Comparison of ENCODE assay signal across 12 mouse cellular contexts in the genomic region with DNA sequence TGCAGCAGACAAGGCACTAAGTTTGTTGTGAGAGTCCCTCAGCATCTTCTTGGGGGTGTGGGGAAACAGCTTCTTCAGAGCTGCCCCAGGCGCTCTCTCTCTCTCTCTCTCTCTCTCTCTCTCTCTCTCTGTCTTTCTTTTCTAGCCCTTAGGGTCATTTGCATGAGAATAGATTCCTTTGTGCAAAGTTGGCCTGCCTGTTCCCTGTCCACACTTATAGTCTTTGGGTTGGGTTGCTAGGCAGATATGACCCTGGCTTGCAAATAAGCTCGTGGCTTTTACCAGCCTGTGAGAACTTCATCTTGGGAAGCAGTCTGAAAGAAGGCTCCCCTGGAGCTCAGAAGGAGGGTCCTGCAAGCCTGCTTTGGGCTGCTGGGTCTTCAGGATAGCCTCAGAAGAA. TPM values are rescaled to one million over a fixed set of nuclear protein-coding genes. Genes with fewer than 3 reads are reported as not detected.
DNase-seq lines count a peak whose midpoint lies in the region; ATAC-seq lines count a peak whose summit lies in the region.
"Had no signal": no experiment of that assay in that cellular context is flagged by ENCODE, and none has a peak within 500 bp of the region (broad histone marks: within the 10 kb centered on the region; RNA-seq: fewer than 3 reads in every experiment).

No protein-coding gene starts in this region.

- 17% methylated on average over 2 of the region's 2 CpGs for WGBS in midbrain, embryonic 10.5 days
- 16% methylated on average over 2 of the region's 2 CpGs for WGBS in midbrain, embryonic 16.5 days
- 0% methylated on average over 2 of the region's 2 CpGs for WGBS in forebrain, embryonic 15.5 days

- H3K27me3 ChIP-seq in midbrain, embryonic 10.5 days (ENCODE audit: low read depth, poor library complexity, severe bottlenecking), result peaks cover 17% of the 10 kb centered on the region
- peaks cover 3% of the 10 kb centered on the region; the same call in 1 of the 2 replicates for H3K27me3 ChIP-seq in midbrain, embryonic 16.5 days (ENCODE audit: control insufficient read depth, insufficient read depth, low read depth, low read length)
- no peaks in the 10 kb centered on the region for H3K27me3 ChIP-seq in forebrain, embryonic 15.5 days

- H3K27ac ChIP-seq in midbrain, embryonic 10.5 days (replicated peaks), result peak overlapping the region; percentile 84
- no peak overlapping the region for H3K27ac ChIP-seq in midbrain, embryonic 16.5 days (ENCODE audit: low read length)
- H3K27ac ChIP-seq in forebrain, embryonic 15.5 days (replicated peaks), result 0 out of 2 replicates have a peak overlapping the region, but pooled peaks have one; percentile 38
- H3K27ac ChIP-seq: embryonic facial prominence, embryonic 13.5 days; limb, embryonic 15.5 days had no signal

- H3K4me2 ChIP-seq in midbrain, embryonic 16.5 days (ENCODE audit: low read length), result no peak overlapping the region
- no peak overlapping the region for H3K4me2 ChIP-seq in forebrain, embryonic 15.5 days (replicated peaks)
- H3K4me2 ChIP-seq: embryonic facial prominence, embryonic 13.5 days; limb, embryonic 15.5 days had no signal

- no peaks in the 10 kb centered on the region for H3K9me3 ChIP-seq in midbrain, embryonic 10.5 days (replicated peaks)
- H3K9me3 ChIP-seq in midbrain, embryonic 16.5 days (replicated peaks; ENCODE audit: control insufficient read depth, low read length, poor library complexity, severe bottlenecking), result no peaks in the 10 kb centered on the region
- no peaks in the 10 kb centered on the region for H3K9me3 ChIP-seq in forebrain, embryonic 15.5 days
- H3K9me3 ChIP-seq: embryonic facial prominence, embryonic 13.5 days; limb, embryonic 15.5 days had no signal

- H3K9ac ChIP-seq in midbrain, embryonic 16.5 days (ENCODE audit: low read depth, low read length), result no peak overlapping the region
- H3K9ac ChIP-seq in forebrain, embryonic 15.5 days (replicated peaks), result no peak overlapping the region
- H3K9ac ChIP-seq: embryonic facial prominence, embryonic 13.5 days; limb, embryonic 15.5 days had no signal

- peak; percentile 61 for DNase-seq in midbrain, embryonic 10.5 days (ENCODE audit: low spot score)
- peak; percentile 65 for DNase-seq in mesoderm, embryonic 11.5 days (ENCODE audit: low read depth, low spot score)
- DNase-seq in thymus, postnatal 10 days (ENCODE audit: low spot score in 2 of 2), result no peak
- DNase-seq in gastrocnemius, postnatal 4 days (ENCODE audit: low spot score in 2 of 2), result no peak
- DNase-seq in frontal cortex, postnatal 14 days (ENCODE audit: low spot score in 2 of 2), result no peak
- DNase-seq in lung, postnatal 25 days (ENCODE audit: low spot score), result no peak
- DNase-seq: layer of hippocampus, postnatal 36 days; thymus, postnatal 4 days had no signal

- no peak for ATAC-seq in midbrain, embryonic 16.5 days
- ATAC-seq in forebrain, embryonic 15.5 days (replicated peaks), result no peak

- peaks cover 77% of the 10 kb centered on the region for H3K4me1 ChIP-seq in midbrain, embryonic 10.5 days
- peaks cover 7% of the 10 kb centered on the region; the same call in 1 of the 2 replicates for H3K4me1 ChIP-seq in midbrain, embryonic 16.5 days (ENCODE audit: control insufficient read depth, insufficient read depth, low read length)
- peaks cover 29% of the 10 kb centered on the region for H3K4me1 ChIP-seq in forebrain, embryonic 15.5 days

- peak overlapping the region; percentile 18 for H3K4me3 ChIP-seq in midbrain, embryonic 10.5 days
- H3K4me3 ChIP-seq in midbrain, embryonic 16.5 days (ENCODE audit: low read depth, low read length), result no peak overlapping the region
- no peak overlapping the region for H3K4me3 ChIP-seq in forebrain, embryonic 15.5 days
- H3K4me3 ChIP-seq: embryonic facial prominence, embryonic 13.5 days; limb, embryonic 15.5 days had no signal

- no peaks in the 10 kb centered on the region for H3K36me3 ChIP-seq in midbrain, embryonic 10.5 days
- H3K36me3 ChIP-seq in midbrain, embryonic 16.5 days (ENCODE audit: control insufficient read depth, insufficient read depth, low read length), result no peaks in the 10 kb centered on the region
- H3K36me3 ChIP-seq in forebrain, embryonic 15.5 days, result no peaks in the 10 kb centered on the region
- H3K36me3 ChIP-seq: embryonic facial prominence, embryonic 13.5 days; limb, embryonic 15.5 days had no signal

RNA-seq across cellular contexts. Expression of gene Slc16a6, which starts 2.8 kb away (rescaled TPM):
- polyA plus RNA-seq in midbrain, embryonic 10.5 days (2016; fragmentation: Nextera tagmentation; extraction: Ambion mirVana), result 5.0 and 5.5 TPM in 2 replicates
- 3.7 and 4.5 TPM in 2 replicates for polyA plus RNA-seq in midbrain, embryonic 16.5 days (2015; fragmentation: Nextera tagmentation; extraction: Ambion mirVana)
- polyA plus RNA-seq in forebrain, embryonic 15.5 days (2015; fragmentation: Nextera tagmentation; extraction: Ambion mirVana), result 3.7 and 5.1 TPM in 2 replicates
- total RNA-seq in gastrocnemius, postnatal 4 days (2021), result 10 to 100 TPM; 16.8 to 17.6 TPM

RNA-seq across cellular contexts. Expression of gene Arsg, which starts 3.1 kb away (rescaled TPM):
- polyA plus RNA-seq in midbrain, embryonic 10.5 days (2016; fragmentation: Nextera tagmentation; extraction: Ambion mirVana), result 1.9 and 2.2 TPM in 2 replicates
- polyA plus RNA-seq in midbrain, embryonic 16.5 days (2015; fragmentation: Nextera tagmentation; extraction: Ambion mirVana), result 4.2 and 4.3 TPM in 2 replicates
- polyA plus RNA-seq in forebrain, embryonic 15.5 days (2015; fragmentation: Nextera tagmentation; extraction: Ambion mirVana), result 4.0 and 6.0 TPM in 2 replicates
- total RNA-seq in gastrocnemius, postnatal 4 days (2021), result 10 to 100 TPM; 11.3 to 12.4 TPM

RNA-seq across cellular contexts. Expression of gene Amz2, which starts 50.5 kb away (rescaled TPM):
- polyA plus RNA-seq in midbrain, embryonic 10.5 days (2016; fragmentation: Nextera tagmentation; extraction: Ambion mirVana), result 45.2 and 46.0 TPM in 2 replicates
- polyA plus RNA-seq in midbrain, embryonic 16.5 days (2015; fragmentation: Nextera tagmentation; extraction: Ambion mirVana), result 55.7 and 56.1 TPM in 2 replicates
- 67.3 and 72.6 TPM in 2 replicates for polyA plus RNA-seq in forebrain, embryonic 15.5 days (2015; fragmentation: Nextera tagmentation; extraction: Ambion mirVana)
- total RNA-seq in gastrocnemius, postnatal 4 days (2021), result 10 to 100 TPM; 47.4 to 55.9 TPM

Comparison
In these comparisons a context has a peak if more than half of its experiments do, and no peak if none do; other contexts are left out.
1. DNase-seq: peak in midbrain, embryonic 10.5 days (single experiment) and mesoderm, embryonic 11.5 days (single experiment); none in thymus, postnatal 10 days (0 of 2), gastrocnemius, postnatal 4 days (0 of 2), frontal cortex, postnatal 14 days (0 of 2) and lung, postnatal 25 days (single experiment).